ENCODE assay signal across 8 mouse cellular contexts in genomic region chr14:55092011-55092577, GRCm38 (mm10). TPM values are rescaled to one million over a fixed set of nuclear protein-coding genes. Genes with fewer than 3 reads are reported as not detected.
DNase-seq lines count a peak whose midpoint lies in the region; ATAC-seq lines count a peak whose summit lies in the region.

Gene Zfhx2 (minus strand): TSS chr14:55092324.

- H3K9me3 ChIP-seq in intestine, embryonic 14.5 days (ENCODE audit: control insufficient read depth, low read length): no peaks in the 10 kb centered on the region

- intact Hi-C loops in gastrocnemius, postnatal 14 days (cut with DNase I; ENCODE audit: low total_unique reads): no loop called here
- intact Hi-C loops in left cerebral cortex, postnatal 14 days (cut with DNase I): loop anchor here (5.0 kb wide), 1 partner anchor 190 kb away; no protein-coding TSS in a partner anchor

- H3K4me3 ChIP-seq in intestine, embryonic 14.5 days (ENCODE audit: low read depth, low read length): peak within 1 kb of the TSS; percentile 49

- no peaks in the 10 kb centered on the region for H3K27me3 ChIP-seq in intestine, embryonic 14.5 days (replicated peaks; ENCODE audit: control insufficient read depth, insufficient read depth, low read length)

- peak within 1 kb of the TSS; percentile 61 for H3K4me2 ChIP-seq in intestine, embryonic 14.5 days (ENCODE audit: low read length)

- DNase-seq in adipocyte (ENCODE audit: low spot score): peak; percentile 68
- peak; percentile 96 for DNase-seq in embryo, embryonic 10 days (ENCODE audit: low spot score)
- DNase-seq in gastrocnemius, postnatal 14 days: peak; percentile 91
- DNase-seq in intestine, embryonic 14.5 days (ENCODE audit: low spot score): peak; percentile 93
- DNase-seq in left cerebral cortex, postnatal 14 days (ENCODE audit: low spot score in 2 of 2): peak; percentile 92 to 95
- peak; percentile 94 for DNase-seq in mesoderm, embryonic 11.5 days (ENCODE audit: low read depth, low spot score)
- DNase-seq in right cerebral cortex, postnatal 36 days (ENCODE audit: low spot score in 2 of 2): peak; percentile 93 to 95
- DNase-seq in yolk sac, embryonic 10.5 days (ENCODE audit: low spot score): peak; percentile 95

- peaks cover 36% of the 10 kb centered on the region for H3K4me1 ChIP-seq in intestine, embryonic 14.5 days (replicated peaks; ENCODE audit: control insufficient read depth, insufficient read depth, low read length)

- WGBS in intestine, embryonic 14.5 days: under 1% methylated on average over 34 of the region's 34 CpGs

- ATAC-seq in intestine, embryonic 14.5 days (replicated peaks; ENCODE audit: low FRiP score, low TSS enrichment, low read depth): peak; percentile 87

- H3K27ac ChIP-seq in intestine, embryonic 14.5 days (ENCODE audit: low read depth): peak within 1 kb of the TSS; percentile 36

- H3K36me3 ChIP-seq in intestine, embryonic 14.5 days (ENCODE audit: control insufficient read depth, insufficient read depth, low read length): no peaks in the 10 kb centered on the region

- H3K9ac ChIP-seq in intestine, embryonic 14.5 days (ENCODE audit: low read length): peak within 1 kb of the TSS; percentile 40

RNA-seq across cellular contexts. Expression of gene Zfhx2, which starts in this region (rescaled TPM):
- total RNA-seq in gastrocnemius, postnatal 14 days (2021): 1 to 10 TPM; 2.6 to 3.1 TPM
- 5.0 and 5.4 TPM in 2 replicates for polyA plus RNA-seq in intestine, embryonic 14.5 days (2014; fragmentation: Nextera tagmentation; extraction: Ambion mirVana)
- 10 to 100 TPM; 37.2 to 37.9 TPM for total RNA-seq in left cerebral cortex, postnatal 14 days (2021)

Comparison
In these comparisons a context has a peak if more than half of its experiments do, and no peak if none do; other contexts are left out.
1. Peak in every context shown above with its lines: DNase-seq, ATAC-seq, H3K4me3 ChIP-seq and H3K27ac ChIP-seq.
2. RNA of gene Zfhx2 (total RNA-seq): 37.2 to 37.9 TPM in left cerebral cortex, postnatal 14 days; 2.6 to 3.1 TPM in gastrocnemius, postnatal 14 days; every median in the first group is over 4 times any median in the second.